Mouse (Mus musculus): ENCODE results near the gene Ssr3.

Gene Ssr3

GRCm38 (mm10) chr3:65392421-65392817, at the start of gene Ssr3:
Gene Ssr3, minus strand, starts transcription at chr3:65392623.
- peak; percentile 99 for DNase-seq (ENCODE audit: low read depth, low spot score)

- DNase-seq (ENCODE audit: low read depth, low spot score), result no peak
These were observed 49.2 kb upstream of the Ssr3 start for GRCm38 (mm10) chr3:65441586-65442111.

GRCm38 (mm10) chr3:65438511-65439228, 46.2 kb upstream of the Ssr3 start:
- DNase-seq (ENCODE audit: low read depth, low spot score), result no peak

GRCm38 (mm10) chr3:65435812-65436211, 43.4 kb upstream of the Ssr3 start:
- DNase-seq (ENCODE audit: low read depth, low spot score), result no peak

GRCm38 (mm10) chr3:65435101-65435571, 42.7 kb upstream of the Ssr3 start:
- peak; percentile 69 for DNase-seq (ENCODE audit: low read depth, low spot score)

- DNase-seq (ENCODE audit: low read depth, low spot score), result peak; percentile 49
These were observed 39.8 kb upstream of the Ssr3 start for GRCm38 (mm10) chr3:65432236-65432635.

- DNase-seq (ENCODE audit: low read depth, low spot score), result no peak
These were observed 27.3 kb upstream of the Ssr3 start for GRCm38 (mm10) chr3:65419706-65420105.

- DNase-seq (ENCODE audit: low read depth, low spot score), result no peak
These were observed 25.6 kb upstream of the Ssr3 start for GRCm38 (mm10) chr3:65417913-65418594.

- no peak for DNase-seq (ENCODE audit: low read depth, low spot score)
These were observed 24.1 kb upstream of the Ssr3 start for GRCm38 (mm10) chr3:65416571-65416970.

GRCm38 (mm10) chr3:65407891-65408290, 15.5 kb upstream of the Ssr3 start:
- no peak for DNase-seq (ENCODE audit: low read depth, low spot score)

- DNase-seq (ENCODE audit: low read depth, low spot score), result no peak
These were observed 13.4 kb upstream of the Ssr3 start for GRCm38 (mm10) chr3:65405781-65406180.

GRCm38 (mm10) chr3:65397566-65397965, 5.1 kb upstream of the Ssr3 start:
- no peak for DNase-seq (ENCODE audit: low read depth, low spot score)

- DNase-seq (ENCODE audit: low read depth, low spot score), result no peak
These were observed 4.5 kb upstream of the Ssr3 start for GRCm38 (mm10) chr3:65396835-65397504.

- peak; percentile 72 for DNase-seq (ENCODE audit: low read depth, low spot score)
These were observed 2.7 kb upstream of the Ssr3 start for GRCm38 (mm10) chr3:65395111-65395510.

- peak; percentile 42 for DNase-seq (ENCODE audit: low read depth, low spot score)
These were observed 521 bp downstream of the Ssr3 start for GRCm38 (mm10) chr3:65391784-65392420.

- DNase-seq (ENCODE audit: low read depth, low spot score), result no peak
These were observed 1.1 kb downstream of the Ssr3 start for GRCm38 (mm10) chr3:65391222-65391783.

GRCm38 (mm10) chr3:65385771-65386170, 6.7 kb downstream of the Ssr3 start:
- DNase-seq (ENCODE audit: low read depth, low spot score), result no peak

GRCm38 (mm10) chr3:65384431-65384830, 8.0 kb downstream of the Ssr3 start:
- no peak for DNase-seq (ENCODE audit: low read depth, low spot score)

- no peak for DNase-seq (ENCODE audit: low read depth, low spot score)
These were observed 11.3 kb downstream of the Ssr3 start for GRCm38 (mm10) chr3:65381094-65381493.

- DNase-seq (ENCODE audit: low read depth, low spot score), result peak; percentile 63
These were observed 12.4 kb downstream of the Ssr3 start for GRCm38 (mm10) chr3:65379884-65380539.

GRCm38 (mm10) chr3:65378724-65379123, 13.7 kb downstream of the Ssr3 start:
- DNase-seq (ENCODE audit: low read depth, low spot score), result no peak
